Mouse (Mus musculus): ENCODE data around the gene Hnrnpf.

DNA sequence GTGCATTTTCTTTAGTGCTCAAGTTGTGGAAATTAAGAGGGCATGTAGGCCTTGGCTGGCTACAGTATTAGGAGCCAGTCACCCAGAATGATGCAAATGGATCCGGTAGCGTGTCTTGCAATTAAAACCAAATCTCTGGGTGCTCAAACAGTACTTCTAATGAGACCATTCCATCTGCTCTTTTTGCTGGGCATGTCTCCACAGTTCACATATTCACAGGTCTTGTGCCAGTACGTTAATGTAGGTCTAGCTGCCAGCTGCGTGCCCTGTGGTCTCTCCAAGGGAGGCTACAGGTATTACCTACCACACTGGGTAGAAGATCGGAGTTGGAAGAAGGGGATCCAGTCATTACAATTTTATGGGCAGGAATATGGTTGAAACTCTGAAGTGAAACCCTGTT, 17.9 kb downstream of the Hnrnpf start:
- no peak for TF ChIP-seq CTCF (IDR thresholded peaks at IDR 0.05; ENCODE audit: low read depth)
- no peak for TF ChIP-seq EP300 (optimal IDR thresholded peaks at IDR 0.05)
